Mouse (Mus musculus) midbrain, embryonic 14.5 days (tissue): ENCODE data around the gene Mprip. TPM values are rescaled to one million over a fixed set of nuclear protein-coding genes. Genes with fewer than 3 reads are reported as not detected.
A peak's percentile ranks its signal among the peaks of the same experiment; 100 is the strongest.

Source experiments
- ATAC-seq: fragments of 200-750 bp; cut with Nextera tagmentation; 2 replicates; pipeline ENCODE4 v1.8.0; 2017; ENCODE audit warnings: moderate number of reproducible peaks, moderate library complexity; ENCODE audit not compliant: low FRiP score, low TSS enrichment
- DNase-seq: peaks from one replicate; pipeline ENCODE4 v3.0.0-alpha.2; 2015
- H3K27ac ChIP-seq: fragments of 300-500 bp; sonication (generic); replicated peaks from 2 replicates; pipeline ENCODE4 v1.5.1; 2014; ENCODE audit warnings: mild to moderate bottlenecking, low read depth, low read length, moderate library complexity
- H3K27me3 ChIP-seq: fragments of 300-500 bp; sonication (generic); 2 replicates; pipeline ENCODE4 v1.6.1; 2014; ENCODE audit warnings: low read length, control low read depth, mixed read lengths; ENCODE audit not compliant: control insufficient read depth, insufficient read depth
- H3K36me3 ChIP-seq: fragments of 300-500 bp; sonication (generic); 2 replicates; pipeline ENCODE4 v1.6.1; 2014; ENCODE audit warnings: low read length, control low read depth; ENCODE audit not compliant: control insufficient read depth, insufficient read depth
- H3K4me1 ChIP-seq: fragments of 300-500 bp; sonication (generic); 2 replicates; pipeline ENCODE4 v1.6.1; 2014; ENCODE audit warnings: mild to moderate bottlenecking, antibody characterized with exemption, low read length, control low read depth; ENCODE audit not compliant: control insufficient read depth, insufficient read depth
- H3K4me2 ChIP-seq: fragments of 300-500 bp; sonication (generic); 2 replicates; pipeline ENCODE4 v1.6.1; 2014; ENCODE audit warnings: mild to moderate bottlenecking, low read length, moderate library complexity
- H3K4me3 ChIP-seq: fragments of 300-500 bp; sonication (generic); replicated peaks from 2 replicates; pipeline ENCODE4 v1.5.1; 2014; ENCODE audit warnings: low read depth, low read length
- H3K9ac ChIP-seq: fragments of 300-500 bp; sonication (generic); replicated peaks from 2 replicates; pipeline ENCODE4 v1.6.1; 2014; ENCODE audit warnings: mild to moderate bottlenecking, low read length, moderate library complexity
- H3K9me3 ChIP-seq: fragments of 300-500 bp; sonication (generic); 2 replicates; pipeline ENCODE4 v1.6.1; 2016; ENCODE audit warnings: low read length, control low read depth, mixed read lengths; ENCODE audit not compliant: control insufficient read depth
- WGBS: fragments of 180-500 bp; shearing (Covaris S2); extraction: QIAGEN DNeasy Blood & Tissue Kit; methylation state at CpG from one replicate; pipeline ENCODE4 v1.1.7; 2014; 5-methylcytosine and 5-hydroxymethylcytosine counted together
- polyA plus RNA-seq: library from polyadenylated mRNA; unstranded; fragments of >200 nt; fragmentation: Nextera tagmentation; extraction: Ambion mirVana; gene quantifications from 2 replicates; pipeline ENCODE4 v1.2.1, GENCODE M21; 2014

Mprip gene
- polyA plus RNA-seq, 1 experiment from 2014 or later = 68.7 TPM

DNA sequence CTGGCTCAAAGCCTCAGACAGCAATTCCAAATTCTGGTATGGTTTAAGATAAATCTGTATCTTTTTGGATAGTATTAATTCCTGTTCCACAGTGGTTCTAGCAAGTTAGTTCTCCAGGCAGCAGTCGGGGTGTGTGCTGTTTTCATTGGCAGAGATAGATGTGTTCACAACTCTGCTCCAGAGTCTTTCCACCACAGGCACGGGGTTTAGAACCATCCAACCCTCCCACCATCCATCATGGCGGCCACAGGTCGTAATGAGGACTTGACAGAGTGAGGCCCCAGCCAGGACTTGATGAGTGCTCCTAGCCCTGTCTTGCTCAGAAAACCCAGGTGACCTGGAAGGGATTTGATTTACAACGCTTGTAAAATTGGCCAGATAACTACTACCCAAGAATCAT lies 19.0 kb downstream of the Mprip start:
- no peak overlapping the region for H3K4me3 ChIP-seq
- peaks cover 2% of the 10 kb centered on the region; the same call in 1 of the 2 replicates for H3K36me3 ChIP-seq
- 97% methylated on average over 5 of the region's 5 CpGs for WGBS
- ATAC-seq = no peak
- H3K27me3 ChIP-seq = no peaks in the 10 kb centered on the region
- H3K4me1 ChIP-seq = no peaks in the 10 kb centered on the region
- no peaks in the 10 kb centered on the region for H3K9me3 ChIP-seq
- no peak overlapping the region for H3K27ac ChIP-seq
- H3K4me2 ChIP-seq = no peak overlapping the region
- H3K9ac ChIP-seq = no peak overlapping the region
- no peak for DNase-seq

DNA sequence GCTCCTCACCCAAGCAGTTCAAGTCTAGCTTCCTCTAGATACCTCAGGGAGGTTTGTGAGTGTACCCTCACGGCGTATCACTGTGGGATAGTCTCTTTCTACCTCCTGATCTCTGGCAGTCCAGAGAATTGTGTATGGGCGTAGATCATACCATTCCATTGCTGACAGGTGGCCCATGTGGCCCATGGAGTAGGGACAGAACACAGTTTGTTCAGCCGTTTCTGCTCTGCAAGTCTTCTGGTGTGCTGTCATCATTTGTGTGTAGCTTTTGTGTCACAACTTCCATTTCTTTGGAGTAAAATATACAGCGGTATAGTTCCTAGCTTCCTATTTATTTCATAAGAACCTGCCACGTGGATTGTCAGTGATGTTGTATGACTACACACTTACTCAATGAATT lies 23.9 kb downstream of the Mprip start:
- ATAC-seq (no peak), DNase-seq (no peak)
- H3K9ac ChIP-seq = no peak overlapping the region
- no peaks in the 10 kb centered on the region for H3K4me1 ChIP-seq
- no peaks in the 10 kb centered on the region for H3K36me3 ChIP-seq
- no peaks in the 10 kb centered on the region for H3K9me3 ChIP-seq
- H3K27ac ChIP-seq = no peak overlapping the region
- H3K4me3 ChIP-seq = no peak overlapping the region
- WGBS = 94% methylated on average over 6 of the region's 6 CpGs
- no peak overlapping the region for H3K4me2 ChIP-seq
- H3K27me3 ChIP-seq = no peaks in the 10 kb centered on the region

DNA sequence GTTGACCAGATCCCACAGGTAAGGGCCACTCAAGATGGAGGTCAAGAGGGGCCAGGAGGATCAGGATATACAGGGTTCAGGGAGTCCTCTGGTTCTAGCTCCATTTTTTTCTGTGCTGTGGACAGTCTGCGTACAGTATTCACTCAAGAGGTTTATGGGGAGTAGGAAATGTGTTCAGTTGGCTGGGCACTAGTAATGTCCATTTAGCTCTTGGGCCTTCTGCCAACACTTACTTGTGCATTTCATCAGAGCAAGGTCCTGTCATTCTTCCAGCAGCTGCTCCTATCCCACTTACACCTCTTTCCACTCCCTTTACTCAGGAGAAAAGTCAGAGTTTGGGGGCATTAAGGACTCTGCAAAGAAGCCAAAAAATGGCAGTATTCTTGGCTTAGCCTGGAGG lies 33.4 kb downstream of the Mprip start:
- Histone ChIP-seq H3K4me1 (no peaks in the 10 kb centered on the region), H3K27ac (no peak overlapping the region), H3K4me3 (no peak overlapping the region), H3K4me2 (no peak overlapping the region), H3K36me3 (peaks cover 29% of the 10 kb centered on the region), H3K9ac (no peak overlapping the region), H3K9me3 (no peaks in the 10 kb centered on the region), H3K27me3 (no peaks in the 10 kb centered on the region)
- DNase-seq = no peak
- WGBS = 88% methylated on average over 1 of the region's 1 CpGs
- no peak for ATAC-seq

DNA sequence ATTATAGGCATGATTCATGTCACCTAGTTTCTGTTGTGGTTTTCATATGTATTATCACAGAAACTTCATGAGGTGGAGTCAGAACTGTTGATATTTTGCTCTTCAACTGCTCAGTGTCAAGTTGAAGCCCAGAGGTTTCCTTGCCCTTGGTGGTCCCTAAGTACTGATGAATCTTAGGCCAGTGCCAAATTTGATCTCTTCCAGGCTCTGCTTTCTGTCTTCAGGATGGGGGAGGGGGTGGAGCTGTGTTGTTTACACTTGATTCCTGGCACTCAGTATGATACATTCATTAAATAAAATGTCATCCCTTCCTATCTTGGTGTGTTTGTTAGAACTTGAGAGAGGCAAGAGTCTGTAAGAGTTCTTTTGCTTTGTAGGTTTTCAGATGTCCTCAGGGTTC lies 34.4 kb downstream of the Mprip start:
- Histone ChIP-seq H3K27me3 (no peaks in the 10 kb centered on the region), H3K4me3 (no peak overlapping the region), H3K27ac (no peak overlapping the region), H3K9me3 (no peaks in the 10 kb centered on the region), H3K4me1 (no peaks in the 10 kb centered on the region), H3K4me2 (no peak overlapping the region), H3K9ac (no peak overlapping the region), H3K36me3 (peaks cover 37% of the 10 kb centered on the region)
- DNase-seq (no peak), ATAC-seq (no peak)

DNA sequence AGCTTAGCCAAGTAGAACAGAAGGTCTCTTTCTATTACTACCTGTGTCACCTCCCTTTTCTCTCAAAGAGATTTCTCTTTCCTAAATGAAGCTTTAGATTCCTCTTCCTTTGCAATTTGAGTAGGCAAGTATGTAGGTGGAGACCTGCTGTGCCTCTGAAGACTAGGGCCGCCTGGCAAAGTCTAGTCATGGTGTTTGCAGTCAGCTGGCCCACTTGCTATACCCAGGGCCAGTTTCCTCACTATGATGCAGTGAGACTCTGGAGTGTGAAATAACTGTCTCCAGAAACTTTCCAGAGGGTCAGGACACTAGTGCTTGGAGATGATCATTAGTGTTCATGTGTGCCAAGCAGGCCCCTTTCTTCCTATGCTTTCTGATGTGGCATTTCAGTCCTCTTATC lies 36.5 kb downstream of the Mprip start:
- no peaks in the 10 kb centered on the region for H3K4me1 ChIP-seq
- WGBS = 94% methylated on average over 1 of the region's 1 CpGs
- peaks cover 49% of the 10 kb centered on the region for H3K36me3 ChIP-seq
- H3K4me2 ChIP-seq = no peak overlapping the region
- no peak overlapping the region for H3K4me3 ChIP-seq
- no peak overlapping the region for H3K27ac ChIP-seq
- ATAC-seq = no peak
- no peaks in the 10 kb centered on the region for H3K9me3 ChIP-seq
- H3K9ac ChIP-seq = no peak overlapping the region
- H3K27me3 ChIP-seq = no peaks in the 10 kb centered on the region
- DNase-seq = no peak

DNA sequence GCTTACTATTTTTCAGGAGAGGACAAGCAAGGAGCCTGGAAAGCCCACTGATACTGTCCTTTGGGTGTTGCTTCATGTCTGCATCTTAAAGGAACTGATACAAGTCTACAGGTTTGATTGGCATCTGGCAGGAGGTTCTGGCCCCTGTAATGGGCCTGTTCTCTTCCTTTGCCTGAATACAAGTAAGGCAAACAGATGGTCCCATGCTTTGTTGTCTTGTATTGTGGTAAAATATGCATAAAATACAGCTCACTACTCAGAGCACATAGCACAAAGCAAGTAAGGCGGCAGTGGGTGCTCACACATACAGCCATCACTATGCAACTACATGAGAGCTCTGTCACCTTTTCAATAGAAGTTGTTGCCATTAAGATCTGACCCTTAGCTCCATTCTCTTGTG lies 39.7 kb downstream of the Mprip start:
- no peak overlapping the region for H3K9ac ChIP-seq
- H3K4me3 ChIP-seq = no peak overlapping the region
- ATAC-seq = no peak
- no peaks in the 10 kb centered on the region for H3K4me1 ChIP-seq
- H3K36me3 ChIP-seq = peaks cover 51% of the 10 kb centered on the region
- 63% methylated on average over 1 of the region's 1 CpGs for WGBS
- no peaks in the 10 kb centered on the region for H3K9me3 ChIP-seq
- DNase-seq = no peak
- H3K27ac ChIP-seq = no peak overlapping the region
- no peak overlapping the region for H3K4me2 ChIP-seq
- no peaks in the 10 kb centered on the region for H3K27me3 ChIP-seq

DNA sequence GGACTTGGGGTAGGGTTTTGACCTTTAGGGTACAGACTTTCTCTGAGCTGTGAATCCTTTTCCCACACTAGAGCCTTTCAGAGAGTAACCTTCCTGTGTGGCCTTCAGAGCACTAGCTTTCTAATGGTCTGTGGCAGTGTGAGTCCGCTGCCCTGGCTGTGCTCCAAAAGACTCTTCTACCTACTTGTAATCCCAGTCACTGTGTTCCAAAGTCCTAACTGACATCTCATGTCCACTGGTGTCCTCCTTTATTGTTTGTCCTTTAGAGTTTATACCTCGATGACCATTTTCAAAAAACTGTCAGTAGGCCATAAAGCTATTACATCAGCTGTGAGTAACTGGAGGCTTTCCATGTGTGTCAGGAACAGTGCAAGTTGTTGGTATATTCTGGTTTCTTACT lies 44.0 kb downstream of the Mprip start:
- no peaks in the 10 kb centered on the region for H3K9me3 ChIP-seq
- H3K4me3 ChIP-seq = no peak overlapping the region
- H3K4me2 ChIP-seq = no peak overlapping the region

DNA sequence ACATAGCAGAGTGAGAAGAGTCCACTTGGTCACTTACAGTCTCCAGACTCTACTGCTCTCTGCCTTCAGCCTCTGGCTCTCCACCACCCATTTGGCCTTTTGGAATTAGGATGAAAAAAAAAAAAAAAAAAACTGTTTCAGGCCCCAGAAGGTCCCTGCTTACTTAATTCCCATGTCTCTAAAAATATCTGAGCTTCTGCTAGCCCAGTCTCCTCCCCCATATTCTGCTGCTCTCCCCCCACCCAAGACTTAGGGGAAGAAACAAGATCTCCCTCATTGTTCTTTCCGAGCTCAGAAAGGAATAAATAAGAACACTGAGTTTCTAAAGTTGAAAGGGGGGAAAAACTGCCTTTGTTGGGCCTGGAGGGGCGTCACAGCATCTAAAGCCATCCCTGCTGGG lies 46.4 kb downstream of the Mprip start:
- Histone ChIP-seq H3K4me2 (no peak overlapping the region), H3K9ac (no peak overlapping the region), H3K4me3 (no peak overlapping the region), H3K4me1 (peaks cover 18% of the 10 kb centered on the region), H3K27me3 (no peaks in the 10 kb centered on the region), H3K9me3 (no peaks in the 10 kb centered on the region), H3K36me3 (peaks cover 3% of the 10 kb centered on the region; the same call in 1 of the 2 replicates), H3K27ac (peak overlapping the region; percentile 71)
- DNase-seq = no peak
- WGBS = 7% methylated on average over 2 of the region's 2 CpGs
- no peak for ATAC-seq

More for the DNA sequence above, 44.0 kb downstream of the Mprip start:
- H3K36me3 ChIP-seq = peaks cover 18% of the 10 kb centered on the region; the same call in 1 of the 2 replicates
- H3K9ac ChIP-seq = no peak overlapping the region
- ATAC-seq (no peak), DNase-seq (peak; percentile 12)
- no peak overlapping the region for H3K27ac ChIP-seq
- WGBS = 84% methylated on average over 2 of the region's 2 CpGs
- no peaks in the 10 kb centered on the region for H3K27me3 ChIP-seq
- peaks cover 18% of the 10 kb centered on the region for H3K4me1 ChIP-seq

DNA sequence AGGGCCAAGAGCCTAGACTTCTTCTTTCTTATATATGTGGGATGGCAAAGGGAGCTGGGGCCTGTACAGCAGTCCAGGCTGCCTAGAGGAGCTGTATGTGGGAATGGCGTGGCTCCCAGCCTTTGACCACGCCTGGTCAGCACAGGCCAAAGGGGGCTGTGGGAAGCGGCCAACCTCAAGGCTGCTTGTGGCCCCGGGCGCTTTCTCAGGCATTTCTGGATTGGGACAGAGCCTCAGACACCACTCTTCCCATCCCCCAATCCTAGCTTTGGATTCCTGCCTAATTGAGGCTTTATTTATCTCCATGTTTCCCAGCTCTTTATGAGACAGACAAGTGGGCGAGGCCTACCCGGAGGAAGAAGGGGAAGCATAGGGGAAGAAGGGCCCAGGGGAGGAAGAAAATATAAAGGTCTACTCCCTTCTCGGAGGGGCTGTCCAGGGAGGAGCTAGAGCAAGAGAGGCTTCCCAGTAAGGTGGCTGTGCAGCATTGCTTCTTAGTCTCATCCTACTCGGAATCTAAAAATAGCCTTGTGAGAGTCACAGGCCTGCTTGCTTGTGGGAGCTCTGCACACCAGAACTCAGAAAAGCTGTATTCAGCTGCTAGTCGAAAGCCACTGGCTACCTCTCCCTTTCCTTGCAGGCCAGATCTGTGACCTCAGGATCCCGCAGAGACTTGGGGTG lies 47.0 kb downstream of the Mprip start:
- peak overlapping the region; percentile 34; the same call in 1 of the 2 replicates for H3K9ac ChIP-seq
- 33% methylated on average over 11 of the region's 11 CpGs for WGBS
- peaks cover 18% of the 10 kb centered on the region for H3K4me1 ChIP-seq
- 0 out of 2 replicates have a peak, but pooled peaks cover 2% of the 10 kb centered on the region for H3K36me3 ChIP-seq
- H3K9me3 ChIP-seq = no peaks in the 10 kb centered on the region
- H3K27ac ChIP-seq = peak overlapping the region; percentile 71
- ATAC-seq (no peak), DNase-seq (peak; percentile 56)
- H3K27me3 ChIP-seq = no peaks in the 10 kb centered on the region
- no peak overlapping the region for H3K4me2 ChIP-seq
- H3K4me3 ChIP-seq = no peak overlapping the region
